9 mouse cellular contexts compared by ENCODE assay signal in the genomic region with DNA sequence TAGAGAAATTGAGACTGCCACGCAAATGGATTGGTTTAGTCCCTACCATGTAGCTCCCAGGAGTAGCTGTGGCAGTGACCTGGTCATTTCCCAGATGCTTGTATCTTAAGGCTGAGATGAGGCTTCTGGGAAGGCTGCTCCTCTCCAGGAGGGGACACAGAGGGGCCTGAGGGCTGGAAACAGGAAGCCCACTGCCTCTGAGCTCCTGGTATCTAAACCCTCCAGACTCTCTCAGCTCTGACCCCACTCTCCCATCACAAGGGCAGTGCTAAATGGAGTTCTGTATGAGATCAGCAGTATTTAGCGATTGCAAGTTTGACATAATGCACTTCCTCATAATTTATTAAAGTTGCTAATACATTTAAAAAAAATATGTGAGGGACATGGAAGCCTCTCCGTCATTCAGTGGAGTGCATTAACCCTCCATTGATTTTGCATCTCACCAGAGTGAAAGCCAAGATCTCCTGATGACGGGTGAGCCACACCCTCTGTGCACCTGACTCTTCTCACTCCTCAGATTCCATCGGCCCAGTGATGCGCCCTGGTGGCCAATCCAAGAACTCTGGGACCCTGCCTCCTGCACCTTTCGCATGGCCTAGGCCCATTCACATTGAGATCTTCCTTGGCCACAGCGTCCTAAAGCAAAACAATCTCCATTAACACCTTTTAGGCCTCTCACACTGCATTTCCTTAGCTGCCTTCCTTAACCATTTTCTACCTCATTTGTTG.
DNase-seq lines count a peak whose midpoint lies in the region; ATAC-seq and TF ChIP-seq lines count a peak whose summit lies in the region.
"Had no signal": no experiment of that assay in that cellular context is flagged by ENCODE, and none has a peak within 500 bp of the region (broad histone marks: within the 10 kb centered on the region; RNA-seq: fewer than 3 reads in every experiment).

No protein-coding gene starts in this region.

- H3K4me2 ChIP-seq in kidney, embryonic 14.5 days (replicated peaks; ENCODE audit: low read depth, low read length), result no peak overlapping the region
- H3K4me2 ChIP-seq in kidney, embryonic 16.5 days (replicated peaks; ENCODE audit: low read depth, low read length), result no peak overlapping the region
- H3K4me2 ChIP-seq in liver, embryonic 13.5 days, result no peak overlapping the region

- no peak overlapping the region for H3K9ac ChIP-seq in kidney, embryonic 14.5 days (ENCODE audit: low read depth, low read length)
- H3K9ac ChIP-seq in kidney, embryonic 16.5 days (replicated peaks; ENCODE audit: low read length), result no peak overlapping the region
- H3K9ac ChIP-seq in liver, embryonic 13.5 days, result no peak overlapping the region

- H3K27ac ChIP-seq in kidney, embryonic 14.5 days (ENCODE audit: low read depth, low read length), result no peak overlapping the region
- no peak overlapping the region for H3K27ac ChIP-seq in kidney, embryonic 16.5 days (ENCODE audit: low read length)
- no peak overlapping the region for H3K27ac ChIP-seq in bone marrow, adult 2 months (ENCODE audit: control insufficient read depth, insufficient read depth, low read depth, low read length, poor library complexity)
- H3K27ac ChIP-seq in liver, embryonic 13.5 days, result peak overlapping the region; percentile 18; the same call in 1 of the 2 replicates

- H3K9me3 ChIP-seq in kidney, embryonic 14.5 days (ENCODE audit: control insufficient read depth, low read length), result no peaks in the 10 kb centered on the region
- H3K9me3 ChIP-seq in kidney, embryonic 16.5 days (ENCODE audit: low read length), result 0 out of 2 replicates have a peak, but pooled peaks cover 1% of the 10 kb centered on the region
- H3K9me3 ChIP-seq in E14TG2a.4 (ENCODE audit: low read length), result no peaks in the 10 kb centered on the region
- no peaks in the 10 kb centered on the region for H3K9me3 ChIP-seq in liver, embryonic 13.5 days (replicated peaks)

- 0 out of 2 replicates have a peak, but pooled peaks have one; percentile 32 for ATAC-seq in kidney, embryonic 14.5 days (ENCODE audit: low FRiP score, low TSS enrichment)
- ATAC-seq in kidney, embryonic 16.5 days (ENCODE audit: low FRiP score, low TSS enrichment), result no peak
- ATAC-seq in liver, embryonic 13.5 days (ENCODE audit: low read depth), result peak; percentile 50; the same call in 1 of the 2 replicates

- 68% methylated on average over 8 of the region's 8 CpGs for WGBS in kidney, embryonic 14.5 days
- 68% methylated on average over 8 of the region's 8 CpGs for WGBS in kidney, embryonic 16.5 days
- WGBS in bone marrow, adult 2 months, result 63% methylated on average over 8 of the region's 8 CpGs
- 57% methylated on average over 8 of the region's 8 CpGs for WGBS in liver, embryonic 13.5 days (ENCODE audit: insufficient replicate concordance)

- DNase-seq in liver, embryonic 13.5 days, result no peak
- DNase-seq in urinary bladder, postnatal 10 days (ENCODE audit: low spot score), result no peak
- DNase-seq in T-cell, adult 2 months (ENCODE audit: low spot score), result no peak
- DNase-seq in kidney, postnatal 25 days, result no peak
- DNase-seq: left cerebral cortex, postnatal 4 days had no signal

- H3K4me1 ChIP-seq in kidney, embryonic 14.5 days (ENCODE audit: control insufficient read depth, insufficient read depth, low read length), result peaks cover 5% of the 10 kb centered on the region
- peaks cover 25% of the 10 kb centered on the region for H3K4me1 ChIP-seq in kidney, embryonic 16.5 days (ENCODE audit: insufficient read depth, low read length)
- H3K4me1 ChIP-seq in E14TG2a.4 (replicated peaks; ENCODE audit: low read depth, low read length), result peaks cover 32% of the 10 kb centered on the region
- H3K4me1 ChIP-seq in bone marrow, adult 2 months (ENCODE audit: control insufficient read depth, insufficient read depth, low read length), result peaks cover 3% of the 10 kb centered on the region; the same call in 1 of the 2 replicates
- peaks cover 18% of the 10 kb centered on the region for H3K4me1 ChIP-seq in liver, embryonic 13.5 days (replicated peaks)

- no peak overlapping the region for H3K4me3 ChIP-seq in kidney, embryonic 14.5 days (ENCODE audit: low read length)
- no peak overlapping the region for H3K4me3 ChIP-seq in kidney, embryonic 16.5 days (ENCODE audit: low read length)
- H3K4me3 ChIP-seq in E14TG2a.4 (replicated peaks; ENCODE audit: low read length), result no peak overlapping the region
- H3K4me3 ChIP-seq in bone marrow, adult 2 months (replicated peaks; ENCODE audit: control insufficient read depth, low read depth, low read length), result no peak overlapping the region
- no peak overlapping the region for H3K4me3 ChIP-seq in liver, embryonic 13.5 days (replicated peaks)

- H3K27me3 ChIP-seq in kidney, embryonic 14.5 days (ENCODE audit: control insufficient read depth, insufficient read depth, low read length), result no peaks in the 10 kb centered on the region
- H3K27me3 ChIP-seq in kidney, embryonic 16.5 days (ENCODE audit: insufficient read depth, low read length), result no peaks in the 10 kb centered on the region
- no peaks in the 10 kb centered on the region for H3K27me3 ChIP-seq in E14TG2a.4 (ENCODE audit: insufficient read depth, low read length)
- H3K27me3 ChIP-seq in liver, embryonic 13.5 days, result no peaks in the 10 kb centered on the region

- peak; percentile 37 for TF ChIP-seq CTCF in E14TG2a.4 (conservative IDR thresholded peaks at IDR 0.05; ENCODE audit: low read length)
- TF ChIP-seq CTCF in bone marrow, adult 2 months (IDR thresholded peaks at IDR 0.05; ENCODE audit: control insufficient read depth, insufficient read depth, low read length), result peak; percentile 31; the same call in 1 of the 2 replicates

- no peak for TF ChIP-seq POLR2A in bone marrow, adult 2 months (IDR thresholded peaks at IDR 0.05; ENCODE audit: borderline replicate concordance, control insufficient read depth, low read depth, low read length)

- H3K36me3 ChIP-seq in kidney, embryonic 14.5 days (ENCODE audit: control insufficient read depth, insufficient read depth, low read length), result no peaks in the 10 kb centered on the region
- no peaks in the 10 kb centered on the region for H3K36me3 ChIP-seq in kidney, embryonic 16.5 days (ENCODE audit: insufficient read depth, low read length)
- H3K36me3 ChIP-seq in E14TG2a.4 (ENCODE audit: insufficient read depth, low read length), result no peaks in the 10 kb centered on the region
- no peaks in the 10 kb centered on the region for H3K36me3 ChIP-seq in liver, embryonic 13.5 days
